Mouse (Mus musculus): ENCODE data around the gene Gm49027.

The Gm49027 gene

GRCm38 (mm10) chr5:123501973-123502372 is 23.3 kb downstream of the Gm49027 start:
- DNase-seq (ENCODE audit: low spot score in 2 of 2), result no peak

GRCm38 (mm10) chr5:123499717-123500116 is 25.6 kb downstream of the Gm49027 start:
- DNase-seq (ENCODE audit: low spot score in 2 of 2), result peak in 1 of 2 experiments; percentile 65

GRCm38 (mm10) chr5:123489935-123490334 is 35.4 kb downstream of the Gm49027 start:
- DNase-seq (ENCODE audit: low spot score in 2 of 2), result no peak

- no peak for DNase-seq (ENCODE audit: low spot score in 2 of 2)
These were observed 36.0 kb downstream of the Gm49027 start, which contains the start of the genes Lrrc43 and Il31 for GRCm38 (mm10) chr5:123489112-123489785. Gene Lrrc43, plus strand, starts transcription at chr5:123489305. Gene Il31, minus strand, starts transcription at chr5:123489489.

GRCm38 (mm10) chr5:123487659-123488395 is 37.5 kb downstream of the Gm49027 start:
- DNase-seq (ENCODE audit: low spot score in 2 of 2), result no peak

GRCm38 (mm10) chr5:123473817-123474216 is 51.5 kb downstream of the Gm49027 start:
- no peak for DNase-seq (ENCODE audit: low spot score in 2 of 2)

- no peak for DNase-seq (ENCODE audit: low spot score in 2 of 2)
These were observed 54.4 kb downstream of the Gm49027 start for GRCm38 (mm10) chr5:123470784-123471400.

- DNase-seq (ENCODE audit: low spot score in 2 of 2), result no peak
These were observed 60.6 kb downstream of the Gm49027 start for GRCm38 (mm10) chr5:123464638-123465037.

Measured in left cerebral cortex, adult 9 months (tissue).